ENCODE assay signal across 20 mouse cellular contexts in the genomic region with DNA sequence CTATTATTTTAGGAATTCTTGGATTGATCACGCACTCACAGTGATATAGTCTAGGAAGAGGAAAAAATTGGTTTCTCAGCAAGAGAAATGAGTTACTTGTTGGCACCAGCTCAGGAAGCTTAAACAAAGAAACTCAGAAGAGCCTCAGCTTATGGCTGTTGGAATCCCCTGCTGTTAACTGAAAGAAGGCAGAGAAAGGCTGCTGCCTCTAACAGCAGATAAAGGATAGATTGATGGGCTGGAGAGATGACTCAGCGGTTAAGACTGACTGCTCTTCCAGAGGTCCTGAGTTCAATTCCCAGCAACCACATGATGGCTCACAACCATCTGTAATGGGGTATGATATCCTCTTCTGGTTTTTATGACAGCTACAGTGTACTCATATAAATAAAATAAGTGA. TPM values are rescaled to one million over a fixed set of nuclear protein-coding genes. Genes with fewer than 3 reads are reported as not detected.
DNase-seq lines count a peak whose midpoint lies in the region; ATAC-seq and TF ChIP-seq lines count a peak whose summit lies in the region.
"Had no signal": no experiment of that assay in that cellular context is flagged by ENCODE, and none has a peak within 500 bp of the region (broad histone marks: within the 10 kb centered on the region; RNA-seq: fewer than 3 reads in every experiment).

No protein-coding gene starts in this region.

- H3K4me1 ChIP-seq in MEL (ENCODE audit: control insufficient read depth in 1 of 2, insufficient read depth in 2 of 2, low read length in 2 of 2) = peaks cover 0 to 3% of the 10 kb centered on the region in 2 experiments; a peak in 2 of 4 replicates
- no peaks in the 10 kb centered on the region for H3K4me1 ChIP-seq in hindbrain, embryonic 11.5 days (replicated peaks; ENCODE audit: control insufficient read depth, insufficient read depth, low read length)
- H3K4me1 ChIP-seq: embryonic facial prominence, embryonic 10.5 days; embryonic facial prominence, embryonic 12.5 days; forebrain, embryonic 13.5 days; forebrain, embryonic 15.5 days had no signal

- 89% methylated on average over 2 of the region's 2 CpGs for WGBS in hindbrain, embryonic 11.5 days

- H3K9me3 ChIP-seq in MEL (replicated peaks; ENCODE audit: insufficient read depth, low read length) = no peaks in the 10 kb centered on the region
- no peaks in the 10 kb centered on the region for H3K9me3 ChIP-seq in hindbrain, embryonic 11.5 days (ENCODE audit: control insufficient read depth, low read length)
- H3K9me3 ChIP-seq: embryonic facial prominence, embryonic 10.5 days; embryonic facial prominence, embryonic 12.5 days; forebrain, embryonic 13.5 days; forebrain, embryonic 15.5 days; G1E had no signal

- no peak for TF ChIP-seq CTCF in MEL (IDR thresholded peaks at IDR 0.05 in 2 of 3, conservative IDR thresholded peaks at IDR 0.05 in 1 of 3; ENCODE audit: control insufficient read depth in 1 of 3, insufficient read depth in 1 of 3, low read depth in 2 of 3, low read length in 3 of 3, poor library complexity in 1 of 3, severe bottlenecking in 1 of 3)

- TF ChIP-seq RAD21 in MEL (IDR thresholded peaks at IDR 0.05; ENCODE audit: low read depth, low read length) = no peak

- DNase-seq in 3T3-L1 (ENCODE audit: low read depth, low spot score) (peak; percentile 53), MEL (ENCODE audit: low read depth, low spot score) (peak; percentile 53), R1 (ENCODE audit: low read depth, low spot score) (peak; percentile 39)
- no peak for DNase-seq in left cerebral cortex, adult 9 months (ENCODE audit: low spot score in 2 of 2)
- no peak for DNase-seq in hindbrain, embryonic 11.5 days (ENCODE audit: low spot score)
- DNase-seq: adrenal gland, adult 2 months; adrenal gland, postnatal 10 days; adrenal gland, postnatal 25 days; cerebellum, adult 11-12 months; cerebellum, adult 2 months; cerebellum, adult 9-10 months; cerebellum, postnatal 10 days; cerebellum, postnatal 25 days; forebrain, postnatal 0 days had no signal

- no peak for ATAC-seq in hindbrain, embryonic 11.5 days (ENCODE audit: low FRiP score)
- ATAC-seq: forebrain, embryonic 13.5 days; forebrain, embryonic 15.5 days; forebrain, postnatal 0 days; Patski had no signal

- 0 out of 4 replicates have a peak, but pooled peaks of 1 of the 2 experiments have one; percentile 22 for TF ChIP-seq EP300 in MEL (IDR thresholded peaks at IDR 0.05; ENCODE audit: low read depth in 1 of 2, low read length in 2 of 2)

- H3K79me2 ChIP-seq in MEL (ENCODE audit: control insufficient read depth, insufficient read depth, low read length, poor library complexity) = no peaks in the 10 kb centered on the region

- H3K27me3 ChIP-seq in MEL (ENCODE audit: control insufficient read depth in 1 of 2, insufficient read depth in 2 of 2, low read length in 2 of 2) = no peaks in the 10 kb centered on the region
- H3K27me3 ChIP-seq in hindbrain, embryonic 11.5 days (ENCODE audit: control insufficient read depth, insufficient read depth, low read length) = no peaks in the 10 kb centered on the region
- H3K27me3 ChIP-seq: embryonic facial prominence, embryonic 12.5 days; forebrain, embryonic 13.5 days; forebrain, embryonic 15.5 days; Patski had no signal

- H3K27ac ChIP-seq in MEL (ENCODE audit: control insufficient read depth, low read depth, low read length) = no peak overlapping the region
- no peak overlapping the region for H3K27ac ChIP-seq in hindbrain, embryonic 11.5 days (ENCODE audit: low read depth, low read length)
- H3K27ac ChIP-seq: embryonic facial prominence, embryonic 10.5 days; embryonic facial prominence, embryonic 12.5 days; forebrain, embryonic 13.5 days; forebrain, embryonic 15.5 days had no signal

- no peak for TF ChIP-seq POLR2A in MEL (IDR thresholded peaks at IDR 0.05; ENCODE audit: control insufficient read depth in 1 of 2, insufficient read depth in 1 of 2, low read depth in 1 of 2, low read length in 2 of 2, poor library complexity in 1 of 2)

- peaks cover 4 to 26% of the 10 kb centered on the region in 2 experiments for H3K36me3 ChIP-seq in MEL (ENCODE audit: control insufficient read depth in 1 of 2, insufficient read depth in 2 of 2, low read length in 2 of 2)
- H3K36me3 ChIP-seq in hindbrain, embryonic 11.5 days (ENCODE audit: control insufficient read depth, insufficient read depth, low read length) = no peaks in the 10 kb centered on the region; the same call in none of the 2 replicates

- H3K4me2 ChIP-seq in hindbrain, embryonic 11.5 days (replicated peaks; ENCODE audit: low read depth, low read length) = no peak overlapping the region
- H3K4me2 ChIP-seq: embryonic facial prominence, embryonic 12.5 days; forebrain, embryonic 13.5 days; forebrain, embryonic 15.5 days had no signal

- no peak overlapping the region for H3K9ac ChIP-seq in MEL (ENCODE audit: control insufficient read depth, low read depth, low read length, poor library complexity, severe bottlenecking)
- no peak overlapping the region for H3K9ac ChIP-seq in hindbrain, embryonic 11.5 days (ENCODE audit: low read depth, low read length)
- H3K9ac ChIP-seq: embryonic facial prominence, embryonic 12.5 days; forebrain, embryonic 13.5 days; forebrain, embryonic 15.5 days; forebrain, postnatal 0 days had no signal

- H3K4me3 ChIP-seq in MEL (ENCODE audit: control insufficient read depth in 1 of 2, insufficient read depth in 1 of 2, low read depth in 2 of 2, low read length in 2 of 2) = no peak overlapping the region
- H3K4me3 ChIP-seq in hindbrain, embryonic 11.5 days (ENCODE audit: low read depth, low read length) = no peak overlapping the region
- H3K4me3 ChIP-seq: embryonic facial prominence, embryonic 10.5 days; embryonic facial prominence, embryonic 12.5 days; forebrain, embryonic 13.5 days; forebrain, embryonic 15.5 days had no signal

TF ChIP-seq in MEL, 35 proteins besides CTCF, POLR2A, EP300 and RAD21:
- no peak for TF ChIP-seq ELF1 (IDR thresholded peaks at IDR 0.05; ENCODE audit: low read depth, low read length)
- TF ChIP-seq MAX (IDR thresholded peaks at IDR 0.05; ENCODE audit: low read length) = no peak
- no peak for TF ChIP-seq MYB (IDR thresholded peaks at IDR 0.05; ENCODE audit: low read depth, low read length)
- no peak for TF ChIP-seq USF1 (IDR thresholded peaks at IDR 0.05; ENCODE audit: low read depth, low read length)
- no peak for TF ChIP-seq MEF2A (IDR thresholded peaks at IDR 0.05; ENCODE audit: extremely low read depth, insufficient replicate concordance, low read depth, low read length, poor library complexity, severe bottlenecking)
- 0 out of 2 replicates have a peak, but pooled peaks have one; percentile 18 for TF ChIP-seq GABPA (IDR thresholded peaks at IDR 0.05; ENCODE audit: low read depth, low read length)
- no peak for TF ChIP-seq BHLHE40 (IDR thresholded peaks at IDR 0.05; ENCODE audit: borderline replicate concordance, low read depth, low read length)
- peak; percentile 14; the same call in 1 of the 2 replicates for TF ChIP-seq ETS1 (IDR thresholded peaks at IDR 0.05; ENCODE audit: low read depth, low read length)

RNA-seq across cellular contexts. Expression of gene Pdcd7, which starts 18.5 kb away (rescaled TPM):
- total RNA-seq in MEL (2012; rRNA removed) = 20.3 and 22.8 TPM in 2 replicates
- 10 to 100 TPM in 1 of 2 experiments, not detected in 1; 34.5 TPM for polyA plus RNA-seq in MEL (2012; ENCODE audit: insufficient read depth in 1 of 2, insufficient read length in 2 of 2, low read depth in 1 of 2, low replicate concordance in 2 of 2, missing spikeins in 1 of 2)
- 13.0 and 13.5 TPM in 2 replicates for polyA plus RNA-seq in hindbrain, embryonic 11.5 days (2014; fragmentation: Nextera tagmentation; extraction: Ambion mirVana)

RNA-seq across cellular contexts. Expression of gene Clpx, which starts 33.3 kb away (rescaled TPM):
- total RNA-seq in MEL (2012; rRNA removed) = 38.7 and 38.8 TPM in 2 replicates
- polyA plus RNA-seq in MEL (2012; ENCODE audit: insufficient read depth in 1 of 2, insufficient read length in 2 of 2, low read depth in 1 of 2, low replicate concordance in 2 of 2, missing spikeins in 1 of 2) = 10 to 100 TPM in 1 of 2 experiments, not detected in 1; 32.4 TPM
- 47.5 and 51.9 TPM in 2 replicates for polyA plus RNA-seq in hindbrain, embryonic 11.5 days (2014; fragmentation: Nextera tagmentation; extraction: Ambion mirVana)

RNA-seq across cellular contexts. Expression of gene Ubap1l, which starts 33.5 kb away (rescaled TPM):
- total RNA-seq in MEL (2012; rRNA removed) = not detected in 2 replicates
- under 1 TPM in 1 of 2 experiments, not detected in 1; 0.08 TPM for polyA plus RNA-seq in MEL (2012; ENCODE audit: insufficient read depth in 1 of 2, insufficient read length in 2 of 2, low read depth in 1 of 2, low replicate concordance in 2 of 2, missing spikeins in 1 of 2)
- 0.17 and 1.6 TPM in 2 replicates for polyA plus RNA-seq in hindbrain, embryonic 11.5 days (2014; fragmentation: Nextera tagmentation; extraction: Ambion mirVana)
- total RNA-seq: adrenal gland, postnatal 25 days had no signal

Comparison
In these comparisons a context has a peak if more than half of its experiments do, and no peak if none do; other contexts are left out.
1. DNase-seq: peak in 3T3-L1 (single experiment), MEL (single experiment) and R1 (single experiment); none in left cerebral cortex, adult 9 months (0 of 2) and hindbrain, embryonic 11.5 days (single experiment).